Mouse (Mus musculus) stomach, postnatal 0 days (tissue): ENCODE data around the gene Serpinf2. TPM values are rescaled to one million over a fixed set of nuclear protein-coding genes. Genes with fewer than 3 reads are reported as not detected.

Experiments
- ATAC-seq: fragments of 200-750 bp; cut with Nextera tagmentation; 2 replicates; pipeline ENCODE4 v1.8.0; 2017; ENCODE audit not compliant: low FRiP score, low TSS enrichment
- DNase-seq: peaks from one replicate; pipeline ENCODE4 v3.0.0-alpha.2; 2016; ENCODE audit warnings: low spot score
- H3K27ac ChIP-seq: fragments of 300-500 bp; sonication (generic); replicated peaks from 2 replicates; pipeline ENCODE4 v1.5.1; 2014; ENCODE audit warnings: mild to moderate bottlenecking, control low read depth
- H3K27me3 ChIP-seq: fragments of 300-500 bp; sonication (generic); 2 replicates; pipeline ENCODE4 v1.6.1; 2014; ENCODE audit warnings: low read length; ENCODE audit not compliant: control insufficient read depth, insufficient read depth
- H3K36me3 ChIP-seq: fragments of 300-500 bp; sonication (generic); 2 replicates; pipeline ENCODE4 v1.6.1; 2014; ENCODE audit warnings: low read length, mixed read lengths; ENCODE audit not compliant: control insufficient read depth, insufficient read depth
- H3K4me1 ChIP-seq: fragments of 300-500 bp; sonication (generic); replicated peaks from 2 replicates; pipeline ENCODE4 v1.6.1; 2014; ENCODE audit warnings: antibody characterized with exemption; ENCODE audit not compliant: control insufficient read depth, insufficient read depth
- H3K4me2 ChIP-seq: fragments of 300-500 bp; sonication (generic); replicated peaks from 2 replicates; pipeline ENCODE4 v1.6.1; 2014; ENCODE audit warnings: low read depth, mild to moderate bottlenecking, control low read depth, moderate library complexity
- H3K4me3 ChIP-seq: fragments of 300-500 bp; sonication (generic); 2 replicates; pipeline ENCODE4 v1.5.1; 2014; ENCODE audit warnings: low read depth, low read length, control low read depth
- H3K9ac ChIP-seq: fragments of 300-500 bp; sonication (generic); 2 replicates; pipeline ENCODE4 v1.6.1; 2014; ENCODE audit warnings: mild to moderate bottlenecking, low read length, control low read depth, mixed read lengths
- H3K9me3 ChIP-seq: fragments of 300-500 bp; sonication (generic); 2 replicates; pipeline ENCODE4 v1.6.1; 2016; ENCODE audit warnings: low read length; ENCODE audit not compliant: control insufficient read depth
- CTCF ChIP-seq: IDR thresholded peaks from 2 replicates; pipeline ENCODE4 v1.5.1; 2016; ENCODE audit warnings: antibody characterized with exemption, low read depth, mild to moderate bottlenecking, moderate library complexity
- EP300 ChIP-seq: optimal IDR thresholded peaks from 2 replicates; pipeline ENCODE3; 2016; ENCODE audit warnings: antibody characterized with exemption
- WGBS: fragments of 180-500 bp; shearing (Covaris S2); extraction: QIAGEN DNeasy Blood & Tissue Kit; methylation state at CpG from one replicate; pipeline ENCODE4 v1.1.7; 2014; 5-methylcytosine and 5-hydroxymethylcytosine counted together
- polyA plus RNA-seq: library from polyadenylated mRNA; unstranded; fragments of >200 nt; fragmentation: Nextera tagmentation; extraction: Ambion mirVana; gene quantifications from 2 replicates; pipeline ENCODE4 v1.2.1, GENCODE M21; 2015

The Serpinf2 gene
- polyA plus RNA-seq, 1 experiment from 2014 or later, result 17.8 TPM

DNA sequence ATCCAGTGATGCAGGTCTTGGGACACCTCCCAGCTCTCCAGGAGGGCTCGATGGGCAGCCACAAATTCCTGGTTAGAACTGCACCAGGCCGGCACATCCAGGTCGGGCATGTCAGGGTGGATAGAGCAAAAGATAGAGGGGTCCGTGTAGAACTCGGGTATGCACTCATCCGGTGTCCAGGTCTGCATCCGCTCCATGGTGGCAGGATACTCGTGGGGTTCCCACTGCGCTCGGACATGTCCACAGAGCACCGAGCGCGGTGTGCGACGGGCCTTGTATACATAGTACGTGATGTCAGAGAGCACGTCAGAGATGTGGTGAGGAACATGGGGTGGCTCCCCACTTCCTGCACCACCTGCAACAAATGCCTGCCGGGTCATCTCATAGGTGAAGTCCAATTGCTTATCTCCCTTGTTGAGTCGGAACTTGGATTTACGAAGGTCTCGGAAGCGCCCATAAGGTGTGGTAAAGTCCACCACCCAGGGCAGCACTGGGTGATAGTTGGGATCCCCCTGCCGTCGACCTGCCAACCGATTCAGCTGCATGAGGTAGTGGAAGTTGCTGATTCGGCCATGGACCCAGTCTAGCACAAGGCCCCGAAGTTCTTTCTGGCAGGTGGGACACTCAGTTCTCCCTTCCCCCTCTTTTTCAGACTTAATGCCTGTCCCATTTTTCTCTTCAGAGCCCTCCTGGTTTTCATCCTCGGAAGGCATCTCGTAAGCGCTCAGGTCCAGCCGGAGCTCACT lies 13.6 kb upstream of the Serpinf2 start:
- no peak for ATAC-seq
- TF ChIP-seq CTCF, result no peak
- no peak for TF ChIP-seq EP300
- H3K36me3 ChIP-seq, result peaks cover 17% of the 10 kb centered on the region
- no peak for DNase-seq
- no peak overlapping the region for H3K27ac ChIP-seq
- H3K27me3 ChIP-seq, result no peaks in the 10 kb centered on the region
- 93% methylated on average over 31 of the region's 31 CpGs for WGBS
- H3K9me3 ChIP-seq, result no peaks in the 10 kb centered on the region
- H3K9ac ChIP-seq, result no peak overlapping the region
- peaks cover 9% of the 10 kb centered on the region; the same call in 1 of the 2 replicates for H3K4me1 ChIP-seq
- H3K4me2 ChIP-seq, result no peak overlapping the region
- H3K4me3 ChIP-seq, result no peak overlapping the region

GRCm38 (mm10) chr11:75452081-75452480 lies 12.7 kb upstream of the Serpinf2 start:
- Histone ChIP-seq H3K4me3 (no peak overlapping the region), H3K36me3 (peaks cover 21% of the 10 kb centered on the region), H3K9ac (no peak overlapping the region), H3K27ac (no peak overlapping the region), H3K4me2 (no peak overlapping the region), H3K27me3 (no peaks in the 10 kb centered on the region), H3K9me3 (no peaks in the 10 kb centered on the region), H3K4me1 (peaks cover 9% of the 10 kb centered on the region; the same call in 1 of the 2 replicates)
- DNase-seq (no peak), ATAC-seq (no peak)
- TF ChIP-seq EP300 (no peak), CTCF (no peak)
- WGBS, result 91% methylated on average over 8 of the region's 8 CpGs

DNA sequence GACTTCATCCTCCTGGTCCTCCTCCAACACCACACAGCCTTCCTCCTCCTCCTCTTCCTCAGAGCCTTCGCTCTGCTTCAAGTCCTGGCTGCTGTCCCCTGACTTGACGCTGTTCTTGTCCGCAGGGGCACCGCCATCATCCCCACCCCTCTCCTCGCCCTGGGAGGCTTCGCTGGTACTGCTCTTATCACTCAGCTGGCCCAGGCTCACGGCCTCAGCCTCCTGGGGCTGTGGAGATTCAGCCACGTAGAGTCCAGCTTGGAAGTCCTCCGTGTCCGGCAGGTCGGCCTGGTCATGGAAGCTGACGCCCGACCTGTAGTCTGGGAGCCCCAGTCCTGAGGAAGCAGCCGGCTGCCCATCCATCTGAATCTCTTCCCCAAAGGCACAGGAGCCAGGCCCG lies 11.5 kb upstream of the Serpinf2 start:
- H3K27me3 ChIP-seq, result no peaks in the 10 kb centered on the region
- H3K36me3 ChIP-seq, result peaks cover 21% of the 10 kb centered on the region
- H3K27ac ChIP-seq, result no peak overlapping the region
- DNase-seq (no peak), ATAC-seq (no peak)
- no peak overlapping the region for H3K4me2 ChIP-seq
- H3K4me3 ChIP-seq, result no peak overlapping the region
- H3K4me1 ChIP-seq, result peaks cover 9% of the 10 kb centered on the region; the same call in 1 of the 2 replicates
- 85% methylated on average over 15 of the region's 15 CpGs for WGBS
- H3K9me3 ChIP-seq, result no peaks in the 10 kb centered on the region
- TF ChIP-seq CTCF (no peak), EP300 (no peak)
- no peak overlapping the region for H3K9ac ChIP-seq

DNA sequence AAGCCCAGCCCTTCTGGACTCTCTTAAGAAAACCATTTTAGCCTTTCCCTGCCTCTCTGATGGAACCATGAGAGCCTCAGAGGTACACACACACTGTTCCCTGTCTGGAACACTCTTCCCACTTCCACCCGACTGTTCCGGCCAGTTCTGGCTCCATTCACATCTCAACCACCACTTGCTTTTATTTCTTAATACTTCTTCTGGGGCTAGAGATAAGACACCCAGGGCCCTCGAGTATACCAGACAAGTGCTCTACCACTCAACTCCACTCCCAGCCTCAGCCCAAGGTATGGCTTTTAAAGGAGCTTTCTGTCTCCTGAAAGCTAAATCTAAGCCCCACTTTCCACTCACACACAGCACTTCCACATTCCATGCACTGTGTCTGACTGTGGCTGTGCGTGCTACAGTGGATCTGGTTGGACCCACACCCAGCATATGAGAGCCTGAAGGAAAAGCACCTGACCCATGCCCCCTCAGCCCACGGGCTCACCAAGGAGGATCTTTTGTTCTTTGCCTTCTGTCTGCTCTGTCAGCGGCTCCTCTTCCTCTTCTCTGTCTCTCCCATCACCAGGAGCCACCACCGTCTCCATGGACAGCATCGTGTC lies 11.0 kb upstream of the Serpinf2 start:
- no peaks in the 10 kb centered on the region for H3K27me3 ChIP-seq
- WGBS, result 79% methylated on average over 8 of the region's 8 CpGs
- no peak for ATAC-seq
- no peaks in the 10 kb centered on the region for H3K9me3 ChIP-seq
- no peak overlapping the region for H3K4me3 ChIP-seq
- H3K27ac ChIP-seq, result no peak overlapping the region
- H3K4me2 ChIP-seq, result no peak overlapping the region
- no peak for TF ChIP-seq CTCF
- no peak for TF ChIP-seq EP300
- DNase-seq, result no peak
- peaks cover 23% of the 10 kb centered on the region for H3K36me3 ChIP-seq
- H3K4me1 ChIP-seq, result peaks cover 9% of the 10 kb centered on the region; the same call in 1 of the 2 replicates
- no peak overlapping the region for H3K9ac ChIP-seq

DNA sequence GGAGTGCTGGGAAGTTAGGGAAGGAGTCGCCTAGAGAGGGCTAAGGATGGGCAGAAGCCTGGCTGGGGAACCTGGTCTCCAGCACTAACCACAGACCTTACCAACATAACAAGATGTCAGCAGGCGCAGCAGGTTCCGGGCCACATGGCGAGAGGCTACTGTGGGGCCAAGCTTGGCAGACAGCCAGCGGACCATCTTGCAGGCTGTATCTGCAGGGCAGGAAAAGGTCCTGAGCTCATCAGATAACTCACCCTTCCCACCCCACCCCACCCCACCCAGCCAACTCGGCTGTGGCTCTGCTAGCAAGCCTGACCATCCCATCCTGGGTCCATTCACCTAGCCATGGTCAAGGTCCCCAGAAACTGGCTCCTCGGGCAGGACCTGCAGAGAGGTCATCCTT lies 10.3 kb upstream of the Serpinf2 start:
- DNase-seq, result no peak
- TF ChIP-seq CTCF (no peak), EP300 (no peak)
- no peaks in the 10 kb centered on the region for H3K9me3 ChIP-seq
- H3K36me3 ChIP-seq, result peaks cover 26% of the 10 kb centered on the region
- 69% methylated on average over 7 of the region's 7 CpGs for WGBS
- H3K4me2 ChIP-seq, result no peak overlapping the region
- peaks cover 6% of the 10 kb centered on the region; the same call in 1 of the 2 replicates for H3K4me1 ChIP-seq
- H3K27me3 ChIP-seq, result no peaks in the 10 kb centered on the region
- H3K27ac ChIP-seq, result no peak overlapping the region
- H3K4me3 ChIP-seq, result no peak overlapping the region
- ATAC-seq, result no peak
- no peak overlapping the region for H3K9ac ChIP-seq

DNA sequence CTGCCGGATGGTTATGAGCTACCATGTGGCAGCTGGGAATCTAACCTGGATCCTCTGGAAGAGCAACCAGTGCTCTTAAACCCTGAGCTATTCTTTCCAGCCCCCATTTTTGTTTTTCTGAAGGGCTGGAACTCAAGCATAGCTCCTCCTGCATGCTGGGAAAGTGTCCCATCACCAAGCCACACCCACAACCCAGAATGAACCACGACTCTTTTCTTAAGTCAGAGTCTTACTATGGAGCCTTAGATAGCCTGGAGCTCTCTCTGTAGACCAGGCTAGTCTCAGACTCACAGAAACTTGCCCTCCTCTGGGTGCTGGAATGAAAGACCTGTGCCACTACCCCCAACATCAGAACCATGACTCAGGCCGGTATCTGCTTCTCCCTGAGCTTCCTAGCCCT lies 9.2 kb upstream of the Serpinf2 start:
- Histone ChIP-seq H3K36me3 (peaks cover 28% of the 10 kb centered on the region), H3K27ac (no peak overlapping the region), H3K4me2 (no peak overlapping the region), H3K4me1 (0 out of 2 replicates have a peak, but pooled peaks cover under 1% of the 10 kb centered on the region), H3K9me3 (no peaks in the 10 kb centered on the region), H3K4me3 (no peak overlapping the region), H3K9ac (no peak overlapping the region), H3K27me3 (no peaks in the 10 kb centered on the region)
- no peak for TF ChIP-seq EP300
- no peak for TF ChIP-seq CTCF
- 75% methylated on average over 3 of the region's 3 CpGs for WGBS
- ATAC-seq (no peak), DNase-seq (no peak)
